Mouse (Mus musculus) kidney, postnatal 10 days (tissue): ENCODE data around the gene Olfr354.

Source experiments
- DNase-seq: peaks from one replicate; pipeline ENCODE4 v3.0.0; 2021; ENCODE audit warnings: mixed read lengths

Olfr354 gene

DNA sequence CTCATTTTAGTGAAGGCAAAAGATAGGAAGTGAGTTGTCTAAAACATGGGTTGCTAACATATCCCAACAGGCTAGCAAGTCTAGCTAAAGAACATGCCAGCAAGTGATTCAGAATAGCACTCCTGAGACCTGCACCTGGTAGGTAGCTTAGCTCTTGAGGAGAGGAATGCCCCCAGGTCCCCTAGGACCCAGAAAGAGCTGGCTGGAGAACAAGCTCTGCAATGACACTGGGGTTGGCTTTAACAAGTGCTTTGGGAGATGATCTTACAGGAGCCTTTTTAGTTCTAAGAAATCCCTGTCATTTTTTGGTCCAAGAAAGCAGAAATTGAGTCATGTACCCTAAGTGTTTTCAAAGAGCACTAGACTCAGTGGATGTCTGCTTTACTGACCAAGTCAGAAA is at the start of gene Olfr354:
Gene Olfr354 (plus strand): TSS at position 301 of the 400 bp plus-strand sequence.
- DNase-seq, result no peak

DNA sequence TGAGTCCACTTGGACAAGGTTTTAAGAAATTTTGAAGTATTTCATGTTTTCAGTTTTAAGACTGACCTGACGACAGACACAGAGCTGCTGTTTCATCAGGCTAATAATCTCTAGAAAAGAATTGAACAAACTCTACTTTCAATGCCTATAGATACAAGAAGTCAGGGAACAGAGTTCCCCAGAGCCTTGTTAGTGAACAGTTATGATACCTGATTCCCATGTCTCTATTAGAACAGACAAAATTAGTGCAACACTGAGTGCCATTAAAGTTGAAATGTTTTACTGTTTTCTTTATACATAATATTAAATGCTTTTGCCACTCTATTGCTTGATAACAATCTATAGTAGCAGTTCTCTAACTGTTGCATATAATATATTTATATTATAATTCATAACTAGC is 42.9 kb upstream of the Olfr354 start, which contains the start of gene Olfr351:
Gene Olfr351 (minus strand): TSS at position 101 of the 400 bp plus-strand sequence.
- DNase-seq, result no peak

DNA sequence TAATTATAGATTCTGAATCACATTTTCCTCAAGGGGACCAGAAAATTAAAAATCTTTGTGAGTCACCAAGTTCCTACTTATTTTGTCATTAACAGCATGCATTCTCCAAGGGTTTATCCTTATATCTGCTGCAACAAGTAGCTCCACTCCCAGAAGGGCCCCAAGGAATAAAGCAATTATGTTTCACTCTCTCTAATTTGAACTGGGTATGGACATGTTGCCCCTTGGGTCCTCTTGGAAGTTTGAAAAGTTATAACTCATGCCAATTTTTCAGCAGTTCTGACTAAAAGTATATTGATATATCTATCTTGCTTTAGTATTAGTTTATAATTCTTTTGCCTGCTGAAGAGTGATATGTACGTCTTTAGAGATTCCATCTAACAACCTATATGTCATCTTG is 37.3 kb upstream of the Olfr354 start, which contains the start of gene Olfr352:
Gene Olfr352 (plus strand): TSS at position 301 of the 400 bp plus-strand sequence.
- DNase-seq, result no peak

DNA sequence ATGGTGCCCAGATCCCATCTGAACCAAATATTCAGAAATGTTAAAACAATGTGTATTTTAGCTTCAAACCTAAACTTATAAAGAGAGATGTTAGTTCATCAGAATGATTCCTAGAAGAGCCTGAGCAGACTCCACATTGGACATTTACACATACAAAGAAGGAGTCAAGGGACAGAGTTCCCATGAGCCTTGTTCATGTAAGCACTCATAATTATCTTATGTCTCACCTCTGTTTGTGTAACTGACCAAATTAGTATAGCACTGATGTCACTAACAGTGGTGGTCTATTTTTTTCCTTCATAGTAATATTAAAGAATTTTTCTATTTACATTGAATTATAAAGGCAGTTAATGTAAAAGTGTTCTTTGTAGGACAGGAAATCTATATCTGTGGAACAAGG is 12.6 kb upstream of the Olfr354 start, which contains the start of gene Olfr353:
Gene Olfr353 (minus strand): TSS at position 101 of the 400 bp plus-strand sequence.
- no peak for DNase-seq

DNA sequence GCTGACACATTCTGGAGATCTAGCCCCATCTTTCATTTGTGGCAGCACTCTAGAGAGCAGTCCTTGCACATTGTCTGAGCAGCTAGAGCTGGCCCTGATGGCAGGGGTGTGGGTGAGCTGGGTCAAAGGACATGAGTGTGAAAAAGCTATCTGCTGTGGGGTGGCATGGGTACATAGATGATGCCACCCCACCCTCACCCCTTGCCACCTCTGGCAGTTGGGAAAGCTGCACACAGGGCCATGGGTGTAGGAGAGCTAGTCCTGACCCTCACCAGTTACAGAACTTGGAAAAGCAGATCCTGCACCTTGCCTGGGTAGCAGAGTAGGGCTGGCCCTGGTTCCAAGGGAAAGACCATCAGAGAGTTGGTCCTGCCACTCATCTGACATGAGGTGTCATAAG is 8.4 kb upstream of the Olfr354 start:
- no peak for DNase-seq

DNA sequence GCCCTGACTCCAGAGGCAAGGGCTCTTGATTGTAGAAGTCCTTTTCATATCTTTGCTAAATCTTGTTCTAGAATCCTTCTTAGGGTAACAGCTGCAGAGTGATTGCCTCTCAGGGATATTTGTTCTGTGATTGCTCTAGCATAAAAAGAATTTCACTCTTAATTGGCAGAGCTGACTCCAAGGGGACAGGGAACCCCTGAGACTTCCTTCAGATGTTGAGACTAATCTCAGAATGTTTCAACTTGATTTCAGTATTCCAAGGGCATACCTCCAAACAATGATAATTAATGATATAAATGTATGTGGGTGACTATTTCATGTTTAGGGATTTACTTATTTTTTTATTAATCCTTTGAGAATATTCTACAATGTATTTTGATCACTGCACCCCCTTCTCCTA is 23.3 kb downstream of the Olfr354 start, which contains the start of gene Olfr355:
Gene Olfr355 (minus strand): TSS at position 101 of the 400 bp plus-strand sequence.
- no peak for DNase-seq

DNA sequence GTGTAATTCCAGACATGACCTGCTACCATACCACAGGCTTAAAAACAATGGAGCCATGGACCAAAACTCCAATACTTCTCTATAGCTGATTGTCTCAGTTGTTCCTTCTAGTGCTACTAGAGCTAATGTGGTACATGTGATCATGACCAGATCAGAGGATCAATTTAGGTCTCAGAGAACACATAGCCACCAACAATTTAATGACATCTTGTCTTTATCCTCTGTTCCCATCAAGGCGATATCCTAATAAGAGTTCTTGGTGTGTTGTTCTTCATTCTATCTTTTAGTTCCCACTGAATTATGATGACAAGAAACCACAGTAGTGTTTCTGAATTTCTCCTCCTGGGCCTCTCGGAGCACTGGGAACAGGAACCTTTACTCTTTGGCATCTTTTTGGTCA is 31.3 kb downstream of the Olfr354 start, which contains the start of gene Olfr356:
Gene Olfr356 (plus strand): TSS at position 301 of the 400 bp plus-strand sequence.
- DNase-seq, result no peak
